Comparison of ENCODE assay signal across 8 mouse cellular contexts in the genomic region with DNA sequence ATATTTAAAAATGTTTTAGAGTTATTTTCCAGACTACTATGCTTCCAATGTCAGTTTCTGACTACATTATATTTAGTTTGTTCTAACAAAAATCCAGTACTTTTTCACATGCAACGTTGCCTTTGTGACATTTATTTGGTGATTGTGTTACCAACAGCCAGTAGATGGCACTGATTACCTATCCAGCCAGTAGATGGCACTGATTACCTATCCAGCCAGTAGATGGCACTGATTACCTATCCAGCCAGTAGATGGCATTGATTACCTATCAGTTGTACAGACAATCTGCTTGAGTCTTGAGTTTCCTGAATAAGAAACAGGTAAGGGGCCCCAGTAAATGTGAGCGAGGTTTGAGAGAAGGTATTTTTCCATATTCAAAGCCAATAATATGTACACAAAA. TPM values are rescaled to one million over a fixed set of nuclear protein-coding genes. Genes with fewer than 3 reads are reported as not detected.
DNase-seq lines count a peak whose midpoint lies in the region; ATAC-seq lines count a peak whose summit lies in the region.

No protein-coding gene starts in this region.

- peak; percentile 22 to 37 for DNase-seq in heart, adult 18-20 months
- DNase-seq in heart, postnatal 25 days (ENCODE audit: low spot score), result no peak
- DNase-seq in B cell, adult 2 months, result peak; percentile 52 to 57
- DNase-seq in adrenal gland, postnatal 36 days, result peak; percentile 2 to 20
- DNase-seq in left cerebral cortex, adult 11 months (ENCODE audit: low spot score), result peak; percentile 55
- peak; percentile 9 to 54 for DNase-seq in natural killer cell, adult 2 months (ENCODE audit: low spot score in 2 of 2)
- DNase-seq in testis, postnatal 14 days (ENCODE audit: low spot score), result no peak

- intact Hi-C loops in heart, postnatal 25 days (cut with DNase I), result loop anchor here (1.0 kb wide), 1 partner anchor 357 kb away; no protein-coding TSS in a partner anchor

- ATAC-seq in granulocyte monocyte progenitor cell, adult 5-6 weeks (replicated peaks; ENCODE audit: poor library complexity, severe bottlenecking), result peak; percentile 97

RNA-seq across cellular contexts. Expression of a gene that starts 20.6 kb away (rescaled TPM):
- 10 to 100 TPM in 1 of 2 experiments, 1 to 10 TPM in 1; 8.3 to 11.1 TPM for total RNA-seq in heart, adult 18-20 months (2021)
- total RNA-seq in heart, postnatal 25 days (2021), result 10 to 100 TPM; 10.3 to 12.6 TPM
- total RNA-seq in adrenal gland, postnatal 36 days (2021), result 10 to 100 TPM; 19.8 TPM
- 5.4 and 11.6 TPM in 2 replicates for total RNA-seq in granulocyte monocyte progenitor cell, adult 5-6 weeks (2014; fragmentation: Nextera tagmentation)
- total RNA-seq in granulocyte monocyte progenitor cell, adult 5-6 weeks (2017), result 8.9 and 9.1 TPM in 2 replicates

RNA-seq across cellular contexts. Expression of a gene that starts 47.8 kb away (rescaled TPM):
- not detected for total RNA-seq in heart, adult 18-20 months (2021)
- not detected for total RNA-seq in heart, postnatal 25 days (2021)
- 1 to 10 TPM in 1 of 2 experiments, not detected in 1; 1.2 TPM for total RNA-seq in adrenal gland, postnatal 36 days (2021)
- not detected in 2 replicates for total RNA-seq in granulocyte monocyte progenitor cell, adult 5-6 weeks (2014; fragmentation: Nextera tagmentation)
- total RNA-seq in granulocyte monocyte progenitor cell, adult 5-6 weeks (2017), result 26.6 and 50.6 TPM in 2 replicates

Comparison
In these comparisons a context has a peak if more than half of its experiments do, and no peak if none do; other contexts are left out.
1. DNase-seq: peak in heart, adult 18-20 months (2 of 2), B cell, adult 2 months (2 of 2), adrenal gland, postnatal 36 days (2 of 2), left cerebral cortex, adult 11 months (single experiment) and natural killer cell, adult 2 months (2 of 2); none in heart, postnatal 25 days (single experiment) and testis, postnatal 14 days (single experiment).